Mouse (Mus musculus): ENCODE measurements around the gene Rhbdl1.

DNA sequence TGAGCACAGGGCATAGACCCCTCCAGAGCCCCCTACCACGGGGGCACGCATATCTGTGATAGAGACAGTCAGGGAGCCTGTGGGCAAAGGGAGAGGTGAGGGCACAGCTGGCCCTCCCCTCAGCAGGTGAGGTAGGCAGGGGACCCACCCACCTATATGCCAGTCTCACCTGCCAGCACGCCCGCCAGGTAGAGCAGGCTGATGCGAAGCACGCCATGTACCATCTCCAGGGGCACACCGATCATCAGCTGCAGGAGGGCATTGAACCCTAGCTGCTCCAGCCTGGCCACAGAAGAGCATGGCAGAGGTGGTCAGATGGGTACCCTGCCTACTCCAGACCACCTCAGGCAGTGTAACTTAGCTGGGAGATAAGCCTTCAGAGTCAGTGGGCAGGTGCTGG, 1.8 kb downstream of the Rhbdl1 start:
- TF ChIP-seq POLR2A (IDR thresholded peaks at IDR 0.05; ENCODE audit: insufficient read length, low read depth): no peak
- TF ChIP-seq MYOG (IDR thresholded peaks at IDR 0.05; ENCODE audit: control insufficient read depth in 1 of 3, insufficient read depth in 1 of 3, insufficient read length in 2 of 3, low read depth in 2 of 3): no peak
- no peak for TF ChIP-seq MAX (IDR thresholded peaks at IDR 0.05; ENCODE audit: low read depth)
- no peak for TF ChIP-seq POLR2AphosphoS2 (IDR thresholded peaks at IDR 0.05; ENCODE audit: insufficient read length, low read depth)
- TF ChIP-seq REST (IDR thresholded peaks at IDR 0.05; ENCODE audit: insufficient read depth, insufficient read length): no peak
